Mouse (Mus musculus): ENCODE data around the gene Rasa3.

Gene Rasa3

DNA sequence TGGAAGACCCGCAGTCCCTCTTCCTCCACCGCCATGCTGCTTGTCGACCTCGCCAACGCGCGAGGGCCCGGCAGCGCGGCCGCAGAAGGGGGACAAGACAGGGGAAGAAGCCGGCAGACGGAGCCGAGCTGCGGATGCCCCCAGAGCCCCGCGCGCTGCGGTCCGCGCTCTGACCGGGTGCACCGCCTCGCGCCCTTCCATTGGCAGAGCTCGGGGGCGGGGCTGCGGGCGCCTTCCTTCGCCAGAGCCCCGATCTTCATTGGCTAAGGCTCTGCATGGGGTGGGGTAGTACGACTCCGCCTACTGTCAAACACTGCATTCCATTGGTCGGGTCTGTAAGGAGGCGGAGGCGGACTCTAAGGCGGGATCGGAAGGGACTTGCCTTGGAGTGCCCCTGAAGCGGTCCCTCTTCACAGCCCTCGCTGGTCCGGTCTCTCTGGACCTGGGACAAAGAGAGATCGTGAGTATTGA is at the start of gene Rasa3:
Gene Rasa3, minus strand, starts transcription at position 191 of the 471 bp plus-strand sequence.
- peak; percentile 92 to 96 for DNase-seq

GRCm38 (mm10) chr8:13725722-13726121 is 48.3 kb upstream of the Rasa3 start:
- DNase-seq = peak; percentile 50 to 69

DNA sequence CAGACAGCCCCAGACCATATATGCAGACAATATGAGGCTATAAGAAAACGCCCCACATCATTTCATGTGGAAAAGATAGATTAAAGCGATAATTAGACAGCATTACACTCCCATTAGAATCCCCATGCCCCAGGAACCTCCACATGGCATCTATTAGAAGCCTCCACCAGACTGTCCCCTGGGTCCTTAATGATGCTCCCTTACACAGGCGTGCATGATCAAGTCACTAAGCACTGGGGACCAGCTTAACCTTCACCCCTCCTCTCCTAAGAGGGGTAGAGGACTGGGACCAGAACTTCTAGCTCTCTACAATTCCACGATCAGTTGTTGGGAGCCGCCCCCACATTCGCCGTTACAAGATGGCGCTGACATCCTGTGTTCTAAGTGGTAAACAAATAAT is 41.6 kb upstream of the Rasa3 start:
- no peak for DNase-seq

GRCm38 (mm10) chr8:13708514-13708913 is 31.1 kb upstream of the Rasa3 start:
- no peak for DNase-seq

GRCm38 (mm10) chr8:13706918-13707317 is 29.5 kb upstream of the Rasa3 start:
- no peak for DNase-seq

DNA sequence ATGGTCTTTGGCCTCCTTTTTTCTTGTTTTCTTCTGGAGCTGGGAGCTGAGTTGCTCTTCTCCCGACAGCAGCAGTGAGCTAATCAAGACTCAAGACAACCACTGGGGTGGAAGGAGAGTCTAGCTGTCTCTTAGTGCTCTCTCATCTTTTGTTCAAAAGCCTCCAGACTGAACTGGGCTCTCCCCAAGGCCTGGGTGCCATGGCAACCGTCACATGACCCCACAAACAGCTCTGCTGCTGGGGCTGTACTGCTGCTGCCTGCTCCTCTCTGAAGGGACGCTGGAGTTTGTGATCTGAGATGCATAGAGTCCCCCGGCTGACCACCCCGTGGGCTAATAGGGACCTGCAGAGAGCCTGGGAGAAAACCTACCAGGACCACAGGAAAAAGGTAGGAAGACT is 28.3 kb upstream of the Rasa3 start, which contains the start of gene Cfap97d2:
Gene Cfap97d2, plus strand, starts transcription at position 222 of the 400 bp plus-strand sequence.
- peak in 1 of 2 experiments; percentile 57 for DNase-seq

DNA sequence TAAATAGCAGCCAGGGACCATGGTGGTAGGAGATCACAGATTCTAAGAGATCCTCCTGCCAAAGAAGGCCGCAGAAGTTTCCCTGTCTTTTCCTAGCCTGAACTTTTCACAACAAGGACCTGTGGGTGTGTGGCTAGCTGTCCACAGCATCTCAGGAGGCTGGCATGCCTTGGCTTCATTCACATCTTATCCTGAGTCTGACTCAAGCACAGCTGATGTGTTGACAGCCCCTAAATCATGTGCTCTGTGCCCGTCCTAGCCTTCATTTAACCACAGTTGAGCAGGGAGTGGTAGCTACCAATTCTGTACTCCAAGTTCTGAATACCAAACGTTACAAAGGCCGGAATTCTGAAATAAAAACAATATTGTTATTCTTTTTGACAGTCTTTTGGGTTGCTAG is 26.9 kb upstream of the Rasa3 start:
- DNase-seq = no peak

- no peak for DNase-seq
Measured at GRCm38 (mm10) chr8:13703756-13704155, 26.4 kb upstream of the Rasa3 start.

- DNase-seq = no peak
Measured at GRCm38 (mm10) chr8:13702755-13703154, 25.4 kb upstream of the Rasa3 start.

GRCm38 (mm10) chr8:13699323-13699949 is 22.0 kb upstream of the Rasa3 start:
- DNase-seq = no peak

DNA sequence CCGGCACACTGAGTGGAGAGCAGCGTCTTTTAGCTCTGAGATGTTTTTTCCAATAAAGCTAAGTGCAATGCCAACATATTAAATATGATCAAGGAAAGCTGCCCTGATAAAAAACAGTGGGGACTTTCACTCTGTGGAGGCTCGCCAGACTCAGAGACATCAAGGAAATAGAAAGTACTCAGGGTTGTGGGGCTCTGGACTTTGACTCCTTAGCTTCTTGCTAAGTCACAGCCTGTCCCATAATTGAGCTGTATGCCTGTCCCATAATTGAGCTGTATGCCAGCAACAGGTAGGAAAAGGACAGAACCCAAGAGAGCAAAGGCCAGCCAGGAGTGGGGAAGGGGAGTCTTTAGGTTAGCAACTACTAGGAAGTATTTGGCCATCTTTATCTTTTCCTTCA is 20.9 kb upstream of the Rasa3 start:
- DNase-seq = no peak

DNA sequence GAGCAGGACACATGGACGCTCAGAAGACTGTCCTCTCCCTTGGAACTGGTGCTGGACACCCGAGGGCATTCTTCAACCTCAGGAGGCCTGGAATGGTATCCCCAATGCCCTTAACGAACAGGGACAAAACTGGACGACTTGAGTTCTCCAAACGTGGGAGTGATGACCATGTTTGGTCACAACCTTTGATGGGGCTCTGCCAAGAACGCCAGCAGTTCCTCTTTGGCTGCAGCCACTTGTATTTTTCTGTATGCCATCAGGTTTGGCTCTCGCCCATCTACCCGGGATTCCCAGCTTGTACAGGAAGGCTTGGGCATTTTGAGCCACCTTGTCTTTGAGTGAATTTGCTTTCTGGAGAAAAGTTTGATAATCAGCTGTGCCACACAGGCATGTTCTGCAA is 20.3 kb upstream of the Rasa3 start:
- peak; percentile 80 for DNase-seq

DNA sequence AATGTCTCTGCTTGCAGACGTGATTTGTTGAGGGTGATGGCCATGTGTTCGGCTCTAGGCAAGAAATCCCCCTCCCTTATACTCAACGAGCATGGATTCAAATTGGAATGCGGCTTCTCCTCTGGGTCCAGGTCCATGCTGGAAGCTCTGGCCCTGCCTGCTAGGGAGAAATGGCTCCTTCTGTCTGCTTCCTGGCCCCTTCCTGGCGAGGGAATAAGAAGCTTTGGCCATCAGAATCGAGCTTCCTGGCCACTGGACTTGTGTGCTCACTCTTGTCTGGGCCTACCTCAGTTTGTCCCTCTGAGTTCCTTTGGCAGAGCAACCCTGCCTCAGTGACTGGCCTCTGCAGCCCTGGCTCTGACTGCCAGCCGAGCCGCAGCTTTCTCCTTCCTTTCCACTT is 19.8 kb upstream of the Rasa3 start:
- no peak for DNase-seq

GRCm38 (mm10) chr8:13696157-13696556 is 18.8 kb upstream of the Rasa3 start:
- DNase-seq = no peak

GRCm38 (mm10) chr8:13695203-13695867 is 17.9 kb upstream of the Rasa3 start:
- no peak for DNase-seq

DNA sequence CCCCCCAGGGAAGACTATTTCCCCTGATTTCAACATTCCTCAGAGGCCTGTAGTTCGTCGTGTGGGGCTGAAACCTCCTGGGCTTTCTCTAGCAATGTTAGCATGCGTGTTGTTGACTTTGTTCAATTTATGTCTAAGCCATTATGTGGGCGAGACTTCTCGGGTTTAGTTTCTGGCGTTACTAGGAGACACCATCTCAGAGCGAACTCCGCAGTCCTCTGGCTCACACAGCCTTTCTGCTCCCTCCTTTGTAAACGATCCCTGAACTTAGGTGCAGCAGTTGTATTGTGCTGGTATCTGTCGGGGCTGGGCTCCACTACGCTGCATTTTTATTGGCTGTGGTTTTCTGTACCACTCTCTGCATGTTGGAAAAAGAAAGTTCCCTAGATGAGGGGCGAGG is 17.3 kb upstream of the Rasa3 start:
- DNase-seq = no peak

GRCm38 (mm10) chr8:13692302-13693066 is 15.1 kb upstream of the Rasa3 start:
- peak; percentile 85 for DNase-seq

- DNase-seq = no peak
Measured at GRCm38 (mm10) chr8:13689331-13689730, 11.9 kb upstream of the Rasa3 start.

DNA sequence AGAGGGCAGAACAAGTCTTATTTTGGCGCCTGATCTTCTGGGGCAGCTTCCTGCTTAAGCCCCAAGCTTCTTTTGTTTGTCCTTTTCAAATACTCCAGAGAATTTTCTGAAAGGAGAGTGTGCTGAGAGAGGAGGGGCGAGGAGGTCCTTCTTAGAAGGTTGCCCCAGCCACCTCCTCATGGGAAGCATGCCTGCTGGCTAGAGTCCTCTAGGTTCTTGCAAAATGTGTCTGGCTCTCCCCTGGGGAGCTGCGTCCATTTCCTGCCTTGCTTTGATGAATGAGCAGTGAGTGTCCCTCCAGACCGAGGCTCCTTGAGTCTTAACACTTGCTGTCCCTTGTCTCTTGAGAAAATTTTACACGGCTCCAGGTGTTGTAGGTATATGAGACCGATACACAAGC is 11.1 kb upstream of the Rasa3 start:
- DNase-seq = no peak

- DNase-seq = no peak
Measured at GRCm38 (mm10) chr8:13687941-13688340, 10.5 kb upstream of the Rasa3 start.

- DNase-seq = no peak
Measured at GRCm38 (mm10) chr8:13687101-13687717, 9.8 kb upstream of the Rasa3 start.

GRCm38 (mm10) chr8:13686426-13686825 is 9.0 kb upstream of the Rasa3 start:
- DNase-seq = no peak

GRCm38 (mm10) chr8:13685674-13686314 is 8.4 kb upstream of the Rasa3 start:
- peak; percentile 56 to 69 for DNase-seq
